Mouse (Mus musculus) urinary bladder, adult 2 months (tissue): ENCODE measurements at regions not wholly inside any gene's neighbourhood (a gene's known extent, or its start where the extent isn't known, plus 50 kb on each side); places are given as distances from the start of the nearest gene placed in this dataset.

Experiments
- DNase-seq: peaks from one replicate; pipeline ENCODE4 v3.0.0; 2022; ENCODE audit warnings: low spot score

GRCm38 (mm10) chr4:45713046-45713706, 85.6 kb upstream of the Aldh1b1 start:
- no peak for DNase-seq

GRCm38 (mm10) chr4:45703997-45704396, 94.8 kb upstream of the Aldh1b1 start:
- no peak for DNase-seq

- no peak for DNase-seq
Observed at GRCm38 (mm10) chr4:45699601-45700000, 99.2 kb upstream of the Aldh1b1 start.

- DNase-seq, result no peak
Observed at GRCm38 (mm10) chr4:45695239-45695638, 103.6 kb upstream of the Aldh1b1 start.

- no peak for DNase-seq
Observed at GRCm38 (mm10) chr4:45689991-45690916, 108.6 kb upstream of the Aldh1b1 start.

- no peak for DNase-seq
Observed at GRCm38 (mm10) chr4:45689572-45689971, 109.2 kb upstream of the Aldh1b1 start.

- no peak for DNase-seq
Observed at GRCm38 (mm10) chr4:45688233-45688632, 110.6 kb upstream of the Aldh1b1 start.

GRCm38 (mm10) chr4:45685031-45685430, 113.8 kb upstream of the Aldh1b1 start:
- no peak for DNase-seq

GRCm38 (mm10) chr4:45683205-45683604, 115.6 kb upstream of the Aldh1b1 start:
- no peak for DNase-seq

- DNase-seq, result no peak
Observed at GRCm38 (mm10) chr4:45682746-45683145, 116.1 kb upstream of the Aldh1b1 start.

- DNase-seq, result no peak
Observed at GRCm38 (mm10) chr4:45676137-45676536, 122.7 kb upstream of the Aldh1b1 start.

- DNase-seq, result no peak
Observed at GRCm38 (mm10) chr4:45674291-45674690, 124.5 kb upstream of the Aldh1b1 start.

GRCm38 (mm10) chr4:45673081-45673819, 125.6 kb upstream of the Aldh1b1 start:
- DNase-seq, result no peak

GRCm38 (mm10) chr4:45672262-45673076, 126.4 kb upstream of the Aldh1b1 start:
- no peak for DNase-seq

- DNase-seq, result no peak
Observed at GRCm38 (mm10) chr4:45664372-45664771, 132.1 kb upstream of the Shb start.

GRCm38 (mm10) chr4:45657350-45657978, 125.2 kb upstream of the Shb start:
- DNase-seq, result no peak

GRCm38 (mm10) chr4:45655780-45656179, 123.5 kb upstream of the Shb start:
- DNase-seq, result no peak

GRCm38 (mm10) chr4:45654804-45655155, 122.5 kb upstream of the Shb start:
- no peak for DNase-seq

- DNase-seq, result no peak
Observed at GRCm38 (mm10) chr4:45654019-45654803, 121.9 kb upstream of the Shb start.

GRCm38 (mm10) chr4:45648884-45649577, 116.8 kb upstream of the Shb start:
- DNase-seq, result no peak
